Comparison of ENCODE assay signal across 8 mouse cellular contexts in the genomic region with DNA sequence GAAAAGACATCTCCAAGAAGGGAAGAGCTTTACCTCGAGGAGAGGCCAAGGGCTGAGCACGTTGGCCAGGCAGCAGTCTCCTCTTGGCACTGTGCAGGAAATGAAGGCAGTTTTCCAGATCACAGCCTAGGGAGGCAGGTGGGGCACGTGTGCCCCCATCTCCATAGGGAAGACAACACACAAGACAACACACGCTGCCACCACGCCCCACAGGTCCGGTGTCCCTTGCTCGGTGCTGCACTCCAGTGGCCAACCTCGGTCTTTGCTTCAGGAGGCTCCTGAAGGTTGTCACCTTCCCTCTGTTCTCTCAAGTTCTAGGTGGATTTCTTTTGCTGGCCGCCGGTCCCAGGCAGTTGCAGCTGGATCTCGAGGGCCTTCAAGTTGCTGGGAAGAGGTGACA. TPM values are rescaled to one million over a fixed set of nuclear protein-coding genes. Genes with fewer than 3 reads are reported as not detected.
A peak's percentile ranks its signal among the peaks of the same experiment; 100 is the strongest.
DNase-seq lines count a peak whose midpoint lies in the region; TF ChIP-seq lines count a peak whose summit lies in the region.

Gene Ect2l, minus strand, starts transcription at position 165 of the 400 bp plus-strand sequence.

- WGBS in kidney, adult 2 months = 9% methylated on average over 11 of the region's 11 CpGs
- WGBS in small intestine, adult 2 months = 5% methylated on average over 11 of the region's 11 CpGs

- H3K36me3 ChIP-seq in kidney, adult 2 months (ENCODE audit: control insufficient read depth, insufficient read depth, low read length) = no peaks in the 10 kb centered on the region
- H3K36me3 ChIP-seq in small intestine, adult 2 months (ENCODE audit: control insufficient read depth, insufficient read depth, low read length) = peaks cover 3% of the 10 kb centered on the region; the same call in 1 of the 2 replicates

- peak; percentile 16 to 66 for DNase-seq in spleen, postnatal 4 days (ENCODE audit: low spot score in 2 of 2)
- no peak for DNase-seq in spleen, postnatal 36 days (ENCODE audit: low spot score in 2 of 2)
- DNase-seq in heart, adult 18-20 months = peak; percentile 18 to 40
- peak; percentile 52 for DNase-seq in kidney, adult 2 months
- DNase-seq in lung, postnatal 14 days = peak; percentile 37
- no peak for DNase-seq in ovary, adult 18-20 months (ENCODE audit: low spot score)

- H3K27me3 ChIP-seq in kidney, adult 2 months (replicated peaks; ENCODE audit: control insufficient read depth, insufficient read depth, low read length) = no peaks in the 10 kb centered on the region
- no peaks in the 10 kb centered on the region for H3K27me3 ChIP-seq in small intestine, adult 2 months (ENCODE audit: control insufficient read depth, insufficient read depth, low read length)

- H3K27ac ChIP-seq in bone marrow macrophage, adult 2 months (ENCODE audit: insufficient read depth, low read depth, low read length) = no peak within 1 kb of the TSS
- H3K27ac ChIP-seq in kidney, adult 2 months (ENCODE audit: insufficient read depth, low read depth, low read length) = no peak within 1 kb of the TSS
- H3K27ac ChIP-seq in small intestine, adult 2 months (ENCODE audit: insufficient read depth, low read depth, low read length) = no peak within 1 kb of the TSS

- 0 out of 2 replicates have a peak, but pooled peaks cover 2% of the 10 kb centered on the region for H3K4me1 ChIP-seq in bone marrow macrophage, adult 2 months (ENCODE audit: control insufficient read depth, insufficient read depth, low read length)
- H3K4me1 ChIP-seq in kidney, adult 2 months (ENCODE audit: control insufficient read depth, insufficient read depth, low read length) = no peaks in the 10 kb centered on the region
- H3K4me1 ChIP-seq in small intestine, adult 2 months (ENCODE audit: control insufficient read depth, insufficient read depth, insufficient read length, low read length) = peaks cover 4% of the 10 kb centered on the region; the same call in 1 of the 2 replicates

- peak; percentile 42 for TF ChIP-seq CTCF in bone marrow macrophage, adult 2 months (IDR thresholded peaks at IDR 0.05; ENCODE audit: low read depth, low read length)
- peak; percentile 73 for TF ChIP-seq CTCF in kidney, adult 2 months (conservative IDR thresholded peaks at IDR 0.05; ENCODE audit: insufficient read depth, insufficient read length, low read depth, low read length)
- peak; percentile 72 for TF ChIP-seq CTCF in small intestine, adult 2 months (IDR thresholded peaks at IDR 0.05; ENCODE audit: extremely low read depth, insufficient read length, insufficient replicate concordance, low read depth, low read length)

- no peak within 1 kb of the TSS for H3K4me3 ChIP-seq in bone marrow macrophage, adult 2 months (ENCODE audit: insufficient read depth, low read length)
- H3K4me3 ChIP-seq in kidney, adult 2 months (ENCODE audit: insufficient read depth, low read depth, low read length) = no peak within 1 kb of the TSS
- H3K4me3 ChIP-seq in small intestine, adult 2 months (ENCODE audit: low read depth, low read length) = no peak within 1 kb of the TSS

- no peak for TF ChIP-seq POLR2A in bone marrow macrophage, adult 2 months (IDR thresholded peaks at IDR 0.05; ENCODE audit: borderline replicate concordance, low read depth, low read length)
- TF ChIP-seq POLR2A in kidney, adult 2 months (IDR thresholded peaks at IDR 0.05; ENCODE audit: low read depth, low read length) = no peak
- TF ChIP-seq POLR2A in small intestine, adult 2 months (IDR thresholded peaks at IDR 0.05; ENCODE audit: low read depth, low read length) = no peak

RNA-seq across cellular contexts. Expression of gene Ect2l, which starts in this region (rescaled TPM):
- polyA plus RNA-seq in bone marrow macrophage, adult 2 months (2012; ENCODE audit: insufficient read depth, insufficient read length, missing spikeins) = not detected in 2 replicates
- total RNA-seq in heart, adult 18-20 months (2021) = under 1 TPM in 1 of 2 experiments, not detected in 1; 0.26 TPM
- not detected in 2 replicates for polyA plus RNA-seq in kidney, adult 2 months (2012; rRNA removed)
- not detected in 2 replicates for polyA plus RNA-seq in small intestine, adult 2 months (2012; rRNA removed)

Comparison
In these comparisons a context has a peak if more than half of its experiments do, and no peak if none do; other contexts are left out.
1. DNase-seq: peak in spleen, postnatal 4 days (2 of 2) and lung, postnatal 14 days (single experiment); none in spleen, postnatal 36 days (0 of 2) and ovary, adult 18-20 months (single experiment).
2. Peak in DNase-seq in heart, adult 18-20 months; RNA of the gene not detected or under 1 TPM.
3. Peak in DNase-seq in kidney, adult 2 months; RNA of the gene not detected or under 1 TPM.
4. Peak in every context shown above with its lines, with median percentiles within 50 percentile points of each other: CTCF ChIP-seq.